ENCODE assay signal across 11 mouse cellular contexts in the genomic region with DNA sequence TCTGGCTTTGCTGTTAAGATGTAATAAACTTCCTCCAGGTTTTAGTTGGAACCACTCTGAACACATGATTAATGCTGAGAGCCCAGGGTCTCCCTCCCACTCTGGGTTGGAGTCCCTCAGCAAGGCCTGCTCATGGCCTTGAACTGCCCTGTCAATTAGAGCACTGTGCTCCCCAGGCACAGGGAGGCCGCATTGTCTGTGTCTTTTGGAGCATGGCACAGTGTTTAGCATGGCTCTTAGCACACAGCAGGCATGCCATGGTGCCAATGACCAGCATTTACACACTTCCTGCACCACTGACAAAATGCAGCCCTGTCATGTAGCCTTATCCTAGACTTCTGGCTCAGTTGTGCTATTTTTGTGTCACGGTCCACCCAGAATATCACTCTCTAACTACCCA.
A peak's percentile ranks its signal among the peaks of the same experiment; 100 is the strongest.
DNase-seq lines count a peak whose midpoint lies in the region; ATAC-seq and TF ChIP-seq lines count a peak whose summit lies in the region.
"Had no signal": no experiment of that assay in that cellular context is flagged by ENCODE, and none has a peak within 500 bp of the region (broad histone marks: within the 10 kb centered on the region; RNA-seq: fewer than 3 reads in every experiment).

No protein-coding gene starts in this region.

- H3K4me2 ChIP-seq in forebrain, embryonic 12.5 days, result no peak overlapping the region
- H3K4me2 ChIP-seq in intestine, postnatal 0 days (replicated peaks; ENCODE audit: low read depth), result no peak overlapping the region
- H3K4me2 ChIP-seq: heart, embryonic 15.5 days had no signal

- H3K27ac ChIP-seq in forebrain, embryonic 12.5 days, result 0 out of 2 replicates have a peak overlapping the region, but pooled peaks have one; percentile 46
- H3K27ac ChIP-seq in midbrain, embryonic 10.5 days (replicated peaks), result peak overlapping the region; percentile 55; the same call in 1 of the 2 replicates
- no peak overlapping the region for H3K27ac ChIP-seq in intestine, postnatal 0 days (ENCODE audit: low read depth, low read length)
- H3K27ac ChIP-seq: heart, embryonic 15.5 days had no signal

- no peak overlapping the region for H3K9ac ChIP-seq in forebrain, embryonic 12.5 days
- H3K9ac ChIP-seq in intestine, postnatal 0 days (ENCODE audit: low read depth, low read length), result no peak overlapping the region
- H3K9ac ChIP-seq: heart, embryonic 15.5 days had no signal

- H3K9me3 ChIP-seq in forebrain, embryonic 12.5 days, result no peaks in the 10 kb centered on the region
- H3K9me3 ChIP-seq in midbrain, embryonic 10.5 days (replicated peaks), result no peaks in the 10 kb centered on the region
- no peaks in the 10 kb centered on the region for H3K9me3 ChIP-seq in intestine, postnatal 0 days (ENCODE audit: control insufficient read depth)
- H3K9me3 ChIP-seq: heart, embryonic 15.5 days had no signal

- H3K4me3 ChIP-seq in forebrain, embryonic 12.5 days (replicated peaks), result no peak overlapping the region
- H3K4me3 ChIP-seq in midbrain, embryonic 10.5 days, result no peak overlapping the region
- no peak overlapping the region for H3K4me3 ChIP-seq in intestine, postnatal 0 days (ENCODE audit: low read depth, low read length)
- H3K4me3 ChIP-seq: heart, embryonic 15.5 days; myocyte had no signal

- H3K4me1 ChIP-seq in forebrain, embryonic 12.5 days, result peaks cover 18% of the 10 kb centered on the region
- peaks cover 21% of the 10 kb centered on the region for H3K4me1 ChIP-seq in midbrain, embryonic 10.5 days
- no peaks in the 10 kb centered on the region for H3K4me1 ChIP-seq in intestine, postnatal 0 days (replicated peaks; ENCODE audit: control insufficient read depth, insufficient read depth, low read length)

- DNase-seq in adrenal gland, adult (ENCODE audit: inconsistent age in 2 of 2, low spot score in 1 of 2), result peak; percentile 74 to 83
- no peak for DNase-seq in adrenal gland, postnatal 4 days (ENCODE audit: low spot score in 2 of 2)
- peak; percentile 89 for DNase-seq in Muller cell, postnatal 12 days (ENCODE audit: inconsistent ontology term)
- DNase-seq in midbrain, embryonic 10.5 days (ENCODE audit: low spot score), result peak; percentile 45
- no peak for DNase-seq in heart, postnatal 25 days (ENCODE audit: low spot score)
- no peak for DNase-seq in layer of hippocampus, adult 18-20 months (ENCODE audit: low spot score in 2 of 2)
- DNase-seq: kidney, adult 8-10 months had no signal

- no peak for TF ChIP-seq CTCF in intestine, postnatal 0 days (IDR thresholded peaks at IDR 0.05; ENCODE audit: low read depth)

- 62% methylated on average over 2 of the region's 2 CpGs for WGBS in forebrain, embryonic 12.5 days
- WGBS in midbrain, embryonic 10.5 days, result 72% methylated on average over 2 of the region's 2 CpGs
- WGBS in intestine, postnatal 0 days, result 81% methylated on average over 2 of the region's 2 CpGs

- peak; percentile 95 for ATAC-seq in forebrain, embryonic 12.5 days (ENCODE audit: low FRiP score)
- no peak for ATAC-seq in intestine, postnatal 0 days

- intact Hi-C loops in heart, postnatal 25 days (cut with DNase I), result loop anchor here (10.0 kb wide), 2 partner anchors 390 to 450 kb away; a partner anchor contains a TSS

- H3K36me3 ChIP-seq in forebrain, embryonic 12.5 days (replicated peaks), result no peaks in the 10 kb centered on the region
- no peaks in the 10 kb centered on the region for H3K36me3 ChIP-seq in midbrain, embryonic 10.5 days
- H3K36me3 ChIP-seq in intestine, postnatal 0 days (ENCODE audit: control insufficient read depth, insufficient read depth), result no peaks in the 10 kb centered on the region
- H3K36me3 ChIP-seq: heart, embryonic 15.5 days had no signal

- no peaks in the 10 kb centered on the region for H3K27me3 ChIP-seq in forebrain, embryonic 12.5 days
- H3K27me3 ChIP-seq in midbrain, embryonic 10.5 days (ENCODE audit: low read depth, poor library complexity, severe bottlenecking), result no peaks in the 10 kb centered on the region; the same call in 1 of the 2 replicates
- H3K27me3 ChIP-seq in intestine, postnatal 0 days (replicated peaks; ENCODE audit: control insufficient read depth, insufficient read depth, low read length), result no peaks in the 10 kb centered on the region
- H3K27me3 ChIP-seq: heart, embryonic 15.5 days had no signal

Comparison
In these comparisons a context has a peak if more than half of its experiments do, and no peak if none do; other contexts are left out.
1. DNase-seq: peak in adrenal gland, adult (2 of 2), Muller cell, postnatal 12 days (single experiment) and midbrain, embryonic 10.5 days (single experiment); none in adrenal gland, postnatal 4 days (0 of 2), heart, postnatal 25 days (single experiment) and layer of hippocampus, adult 18-20 months (0 of 2).